Mouse (Mus musculus) hindbrain, embryonic 11.5 days (tissue): ENCODE measurements around the gene Spata21. TPM values are rescaled to one million over a fixed set of nuclear protein-coding genes. Genes with fewer than 3 reads are reported as not detected.
"Not testable (repeated sequence)": the region's sequence is repeated elsewhere in the genome, so short reads cannot be mapped to it uniquely, and the experiment has no call there.

Experiments
- ATAC-seq: fragments of 200-750 bp; cut with Nextera tagmentation; 2 replicates; pipeline ENCODE4 v1.8.0; 2017; ENCODE audit warnings: mild to moderate bottlenecking, moderate TSS enrichment, moderate library complexity; ENCODE audit not compliant: low FRiP score
- DNase-seq: peaks from one replicate; pipeline ENCODE4 v3.0.0-alpha.2; 2015; ENCODE audit warnings: low spot score
- H3K27ac ChIP-seq: fragments of 300-500 bp; sonication (generic); 2 replicates; pipeline ENCODE4 v1.5.1; 2014; ENCODE audit warnings: mild to moderate bottlenecking, low read depth, low read length
- H3K27me3 ChIP-seq: fragments of 300-500 bp; sonication (generic); 2 replicates; pipeline ENCODE4 v1.6.1; 2014; ENCODE audit warnings: mild to moderate bottlenecking, low read length, moderate library complexity, mixed read lengths; ENCODE audit not compliant: control insufficient read depth, insufficient read depth
- H3K36me3 ChIP-seq: fragments of 300-500 bp; sonication (generic); 2 replicates; pipeline ENCODE4 v1.6.1; 2014; ENCODE audit warnings: mild to moderate bottlenecking, low read length, moderate library complexity, mixed read lengths; ENCODE audit not compliant: control insufficient read depth, insufficient read depth
- H3K4me1 ChIP-seq: fragments of 300-500 bp; sonication (generic); replicated peaks from 2 replicates; pipeline ENCODE4 v1.6.1; 2014; ENCODE audit warnings: low read length, mixed read lengths; ENCODE audit not compliant: control insufficient read depth, insufficient read depth
- H3K4me2 ChIP-seq: fragments of 300-500 bp; sonication (generic); replicated peaks from 2 replicates; pipeline ENCODE4 v1.6.1; 2014; ENCODE audit warnings: mild to moderate bottlenecking, low read depth, low read length
- H3K4me3 ChIP-seq: fragments of 300-500 bp; sonication (generic); 2 replicates; pipeline ENCODE4 v1.5.1; 2014; ENCODE audit warnings: low read depth, low read length
- H3K9ac ChIP-seq: fragments of 300-500 bp; sonication (generic); 2 replicates; pipeline ENCODE4 v1.6.1; 2014; ENCODE audit warnings: low read depth, low read length
- H3K9me3 ChIP-seq: fragments of 300-500 bp; sonication (generic); 2 replicates; pipeline ENCODE4 v1.6.1; 2016; ENCODE audit warnings: low read length; ENCODE audit not compliant: control insufficient read depth
- WGBS: fragments of 180-500 bp; shearing (Covaris S2); extraction: QIAGEN DNeasy Blood & Tissue Kit; methylation state at CpG from one replicate; pipeline ENCODE4 v1.1.7; 2014; 5-methylcytosine and 5-hydroxymethylcytosine counted together
- polyA plus RNA-seq: library from polyadenylated mRNA; unstranded; fragments of >200 nt; fragmentation: Nextera tagmentation; extraction: Ambion mirVana; gene quantifications from 2 replicates; pipeline ENCODE4 v1.2.1, GENCODE M21; 2014

Gene Spata21
- polyA plus RNA-seq, 1 experiment from 2014 or later = 0.19 TPM

DNA sequence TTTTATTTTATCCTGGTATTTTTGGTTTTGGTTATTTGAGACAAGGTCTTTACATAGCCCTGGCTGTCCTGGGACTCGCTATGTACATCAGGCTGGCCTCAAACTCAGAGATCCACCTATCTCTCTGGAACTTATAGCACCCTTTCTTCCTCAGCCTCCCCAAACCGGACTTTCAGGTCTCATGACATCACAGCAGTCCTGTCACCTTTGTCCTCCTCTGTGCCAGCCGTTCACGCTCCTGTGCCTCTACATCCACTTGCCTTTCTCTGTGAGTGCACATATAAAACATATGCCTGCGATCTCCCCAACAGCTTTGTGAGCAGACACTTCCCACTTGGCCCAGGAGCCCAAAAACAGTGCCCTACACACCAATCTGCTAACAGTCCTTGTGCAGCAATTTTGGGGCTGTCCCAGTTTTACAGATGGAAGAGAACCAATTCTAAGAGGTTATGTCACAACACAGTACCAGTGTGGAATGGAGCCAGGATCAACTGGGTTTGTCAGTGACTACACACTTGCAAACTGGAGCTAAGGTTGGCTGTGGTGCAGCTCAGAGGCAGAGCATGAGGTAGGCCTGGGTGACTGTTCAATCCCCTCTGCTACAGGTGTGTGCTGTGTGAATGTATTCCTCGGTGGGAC is 42.7 kb downstream of the Spata21 start:
- no peaks in the 10 kb centered on the region for H3K9me3 ChIP-seq
- no peak overlapping the region for H3K4me3 ChIP-seq
- H3K4me2 ChIP-seq = no peak overlapping the region
- no peak overlapping the region for H3K9ac ChIP-seq
- 0 out of 2 replicates have a peak, but pooled peaks cover 2% of the 10 kb centered on the region for H3K36me3 ChIP-seq
- peak overlapping the region; percentile 14; the same call in 1 of the 2 replicates for H3K27ac ChIP-seq
- no peaks in the 10 kb centered on the region for H3K27me3 ChIP-seq
- H3K4me1 ChIP-seq = peaks cover 12% of the 10 kb centered on the region
- WGBS = 79% methylated on average over 6 of the region's 6 CpGs
- DNase-seq (no peak), ATAC-seq (no peak)

DNA sequence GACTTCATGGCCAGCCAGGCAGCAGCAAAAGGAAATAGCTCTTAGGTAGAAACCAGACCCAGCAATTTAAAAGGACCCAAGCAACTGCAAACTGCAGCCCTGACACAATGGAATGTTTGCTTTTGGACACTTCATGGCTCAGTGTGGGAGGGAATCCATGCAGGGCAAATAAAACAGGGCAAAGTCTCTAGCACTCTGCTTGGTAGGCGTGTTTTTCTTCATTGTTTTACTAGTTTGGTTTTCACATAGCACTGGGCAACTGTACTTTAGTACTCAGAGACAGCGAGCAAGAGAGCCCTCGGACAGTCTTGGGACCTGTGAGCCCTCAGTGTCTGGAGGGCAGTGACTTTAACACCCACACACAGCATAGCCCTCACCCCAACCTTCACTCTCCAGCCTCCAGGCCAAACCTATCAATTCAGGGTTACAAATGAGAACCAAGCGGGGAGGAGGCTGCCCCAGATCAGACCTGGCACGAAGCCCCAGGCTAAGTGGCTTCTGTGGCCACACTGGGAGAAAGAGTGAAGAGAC is 43.5 kb downstream of the Spata21 start:
- Histone ChIP-seq H3K4me1 (peaks cover 14% of the 10 kb centered on the region), H3K9ac (no peak overlapping the region), H3K4me2 (no peak overlapping the region), H3K4me3 (no peak overlapping the region), H3K9me3 (no peaks in the 10 kb centered on the region), H3K27me3 (no peaks in the 10 kb centered on the region), H3K36me3 (no peaks in the 10 kb centered on the region), H3K27ac (peak overlapping the region; percentile 36; the same call in 1 of the 2 replicates)
- ATAC-seq (no peak), DNase-seq (no peak)
- WGBS = 63% methylated on average over 5 of the region's 5 CpGs

DNA sequence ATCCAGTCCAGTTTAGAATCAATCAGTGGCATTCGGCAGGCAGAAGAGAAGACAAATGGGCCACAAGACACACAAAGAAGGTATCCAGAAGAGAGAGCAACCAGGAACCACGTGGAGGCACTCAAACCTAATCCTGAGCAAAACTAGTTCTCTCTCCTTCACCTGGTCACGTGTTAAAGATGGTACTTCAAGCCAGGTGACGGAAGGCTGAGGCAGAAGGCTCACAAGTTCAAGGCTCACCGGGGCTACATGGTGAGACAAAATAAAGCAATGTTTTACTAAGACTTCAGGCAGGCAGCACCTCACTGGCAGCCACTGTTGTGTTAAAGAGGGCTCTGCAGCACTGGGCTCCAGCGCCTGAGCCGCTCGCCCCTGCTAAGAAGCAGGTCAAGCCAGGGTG is 44.1 kb downstream of the Spata21 start:
- Histone ChIP-seq H3K27ac (peak overlapping the region; percentile 36; the same call in 1 of the 2 replicates), H3K9me3 (no peaks in the 10 kb centered on the region), H3K27me3 (no peaks in the 10 kb centered on the region), H3K4me2 (no peak overlapping the region), H3K9ac (no peak overlapping the region), H3K4me1 (peaks cover 14% of the 10 kb centered on the region), H3K4me3 (no peak overlapping the region), H3K36me3 (no peaks in the 10 kb centered on the region)
- no peak for ATAC-seq
- WGBS = 58% methylated on average over 8 of the region's 8 CpGs
- no peak for DNase-seq

DNA sequence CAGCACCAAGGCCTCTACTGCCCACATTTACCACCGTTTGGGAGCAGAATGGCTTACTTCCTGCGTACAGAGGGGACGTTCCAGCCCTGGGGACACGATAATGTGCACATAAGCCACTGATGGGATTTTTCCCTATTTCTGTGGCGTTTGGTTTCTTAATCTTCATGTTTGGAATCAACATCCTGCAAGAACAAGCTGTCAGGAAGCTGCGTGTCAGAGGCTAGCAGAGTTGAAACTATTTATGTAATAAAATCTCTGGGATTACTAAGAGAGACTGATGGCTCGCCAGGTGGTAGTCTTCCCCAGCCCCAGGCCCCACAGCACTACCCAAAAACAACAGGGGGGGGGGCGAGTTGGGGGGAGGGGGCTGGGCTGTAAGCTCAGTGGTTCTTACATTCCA is 45.1 kb downstream of the Spata21 start:
- H3K4me3 ChIP-seq = no peak overlapping the region
- DNase-seq (no peak), ATAC-seq (no peak)
- H3K9me3 ChIP-seq = no peaks in the 10 kb centered on the region
- no peak overlapping the region for H3K27ac ChIP-seq
- no peak overlapping the region for H3K4me2 ChIP-seq
- no peak overlapping the region for H3K9ac ChIP-seq
- peaks cover 14% of the 10 kb centered on the region for H3K4me1 ChIP-seq
- 79% methylated on average over 8 of the region's 8 CpGs for WGBS
- H3K36me3 ChIP-seq = no peaks in the 10 kb centered on the region
- H3K27me3 ChIP-seq = no peaks in the 10 kb centered on the region

DNA sequence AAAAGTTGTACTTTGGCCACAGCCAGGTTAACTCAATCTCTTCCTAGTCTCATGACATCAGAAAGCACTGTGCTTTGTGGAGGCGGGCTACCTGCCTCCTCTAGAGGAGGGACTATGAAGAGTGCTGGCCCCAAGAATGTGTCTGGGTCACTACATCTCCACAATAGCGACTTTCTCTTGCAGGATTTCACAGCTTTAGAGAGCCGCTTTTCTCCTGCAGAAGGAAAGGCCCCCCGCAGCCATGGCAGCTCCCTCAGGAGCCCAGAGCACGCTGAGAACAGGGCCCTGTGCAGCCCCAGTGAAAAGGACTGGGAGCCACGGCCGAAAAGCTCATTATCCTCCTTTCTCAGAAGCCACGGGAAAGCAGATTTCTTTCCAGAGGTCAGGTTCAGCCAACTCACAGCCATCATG is 45.9 kb downstream of the Spata21 start:
- Histone ChIP-seq H3K4me2 (0 out of 2 replicates have a peak overlapping the region, but pooled peaks have one; percentile 7), H3K4me1 (peaks cover 14% of the 10 kb centered on the region), H3K9ac (no peak overlapping the region), H3K27me3 (no peaks in the 10 kb centered on the region), H3K36me3 (no peaks in the 10 kb centered on the region), H3K27ac (peak overlapping the region; percentile 56), H3K9me3 (no peaks in the 10 kb centered on the region), H3K4me3 (no peak overlapping the region)
- WGBS = 16% methylated on average over 8 of the region's 8 CpGs
- DNase-seq (no peak), ATAC-seq (no peak)

DNA sequence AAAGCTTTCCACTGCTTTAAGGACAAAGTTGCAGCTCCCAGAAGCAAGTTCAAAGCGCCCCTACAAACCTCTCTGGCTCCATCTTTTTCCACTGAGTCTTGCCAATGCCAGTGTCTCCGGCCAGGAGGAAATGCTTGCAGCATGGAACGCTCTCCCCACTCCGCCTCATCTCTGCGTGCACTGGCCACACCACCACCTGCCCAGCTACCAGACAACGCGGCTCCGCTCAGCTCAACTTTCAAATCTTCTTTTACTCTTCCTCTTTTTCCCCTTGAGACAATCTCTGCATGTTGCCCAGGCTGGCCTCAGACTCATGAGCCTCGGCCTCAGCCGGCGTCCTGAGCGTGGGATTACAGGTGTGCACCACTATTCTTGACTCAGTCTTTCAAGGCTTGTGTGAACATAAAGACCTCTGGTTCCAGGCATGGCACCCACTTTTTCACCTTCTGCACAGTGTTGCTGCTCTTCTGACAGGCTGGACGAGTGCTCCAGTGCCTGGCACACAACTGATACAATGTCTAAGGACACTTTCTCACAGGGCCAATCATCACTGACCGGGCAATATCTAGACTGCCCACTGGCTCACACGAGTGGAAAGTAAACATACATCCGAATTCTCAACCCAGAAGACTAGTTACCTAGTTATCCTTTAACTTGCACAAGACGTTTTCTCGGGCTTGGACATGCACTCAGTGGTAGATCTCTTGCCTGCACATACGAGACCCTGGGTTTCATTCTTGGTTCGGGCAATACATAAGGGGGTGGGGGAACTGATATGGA is 46.8 kb downstream of the Spata21 start:
- 80% methylated on average over 20 of the region's 20 CpGs for WGBS
- ATAC-seq (no peak), DNase-seq (no peak)
- no peaks in the 10 kb centered on the region for H3K27me3 ChIP-seq
- no peaks in the 10 kb centered on the region for H3K9me3 ChIP-seq
- no peaks in the 10 kb centered on the region for H3K36me3 ChIP-seq
- H3K4me2 ChIP-seq = 0 out of 2 replicates have a peak overlapping the region, but pooled peaks have one; percentile 7
- no peak overlapping the region for H3K9ac ChIP-seq
- no peak overlapping the region for H3K4me3 ChIP-seq
- H3K27ac ChIP-seq = peak overlapping the region; percentile 56
- peaks cover 14% of the 10 kb centered on the region for H3K4me1 ChIP-seq

DNA sequence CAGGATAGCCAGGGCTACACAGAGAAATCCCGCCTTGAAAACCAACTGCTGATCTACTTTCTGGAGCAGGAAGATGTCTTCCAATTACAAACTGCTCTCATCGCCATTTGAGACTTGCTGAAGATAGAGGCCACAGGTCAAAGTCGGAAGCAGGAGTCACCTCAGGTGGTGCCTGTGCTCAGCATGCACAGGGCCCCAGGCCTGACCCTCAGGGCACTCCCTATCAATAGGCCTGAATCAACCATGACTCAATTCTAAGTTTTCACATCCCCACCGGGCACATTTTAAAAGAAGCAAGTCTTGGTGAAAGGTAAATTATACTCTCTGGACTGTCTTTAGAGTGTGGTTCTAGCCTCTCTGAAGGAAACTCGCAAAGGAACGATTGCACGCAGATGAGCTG is 48.0 kb downstream of the Spata21 start:
- Histone ChIP-seq H3K9ac (no peak overlapping the region), H3K4me1 (peaks cover 14% of the 10 kb centered on the region), H3K36me3 (no peaks in the 10 kb centered on the region), H3K27ac (no peak overlapping the region), H3K9me3 (no peaks in the 10 kb centered on the region), H3K27me3 (no peaks in the 10 kb centered on the region), H3K4me2 (no peak overlapping the region), H3K4me3 (no peak overlapping the region)
- ATAC-seq = no peak
- 68% methylated on average over 7 of the region's 7 CpGs for WGBS
- no peak for DNase-seq

DNA sequence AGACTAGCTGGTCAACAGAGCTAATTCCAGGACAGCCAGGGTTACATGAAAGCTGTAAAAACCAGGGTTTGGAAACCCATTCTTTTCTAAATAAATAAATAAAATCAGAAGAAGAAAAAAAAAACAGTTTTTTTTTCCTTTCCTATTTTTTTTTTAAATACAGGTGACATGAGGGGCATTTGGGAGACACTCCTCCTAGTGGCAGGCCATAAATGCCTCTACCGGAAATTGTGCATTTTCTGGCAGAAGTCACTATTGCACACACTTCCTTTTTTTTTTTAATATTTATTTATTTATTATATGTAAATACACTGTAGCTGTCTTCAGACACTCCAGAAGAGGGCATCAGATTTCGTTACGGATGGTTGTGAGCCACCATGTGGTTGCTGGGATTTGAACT is 49.6 kb downstream of the Spata21 start:
- WGBS = 95% methylated on average over 1 of the region's 3 CpGs
- H3K27me3 ChIP-seq, H3K4me3 ChIP-seq, H3K36me3 ChIP-seq, H3K27ac ChIP-seq, H3K9me3 ChIP-seq, H3K9ac ChIP-seq, ATAC-seq, DNase-seq, H3K4me2 ChIP-seq: not testable (repeated sequence)
- peaks cover 12% of the 10 kb centered on the region for H3K4me1 ChIP-seq
